Mouse (Mus musculus) kidney, postnatal 36 days (tissue): Measurements from ENCODE around the gene Kmt2e.
"Not testable (repeated sequence)": the region's sequence is repeated elsewhere in the genome, so short reads cannot be mapped to it uniquely, and the experiment has no call there.

ENCODE experiments used
- DNase-seq, 2 experiments: peaks; one replicate each; pipeline ENCODE4 v3.0.0; 2021 to 2022; ENCODE audit warnings: mixed read lengths in 2 of 2

Kmt2e gene

DNA sequence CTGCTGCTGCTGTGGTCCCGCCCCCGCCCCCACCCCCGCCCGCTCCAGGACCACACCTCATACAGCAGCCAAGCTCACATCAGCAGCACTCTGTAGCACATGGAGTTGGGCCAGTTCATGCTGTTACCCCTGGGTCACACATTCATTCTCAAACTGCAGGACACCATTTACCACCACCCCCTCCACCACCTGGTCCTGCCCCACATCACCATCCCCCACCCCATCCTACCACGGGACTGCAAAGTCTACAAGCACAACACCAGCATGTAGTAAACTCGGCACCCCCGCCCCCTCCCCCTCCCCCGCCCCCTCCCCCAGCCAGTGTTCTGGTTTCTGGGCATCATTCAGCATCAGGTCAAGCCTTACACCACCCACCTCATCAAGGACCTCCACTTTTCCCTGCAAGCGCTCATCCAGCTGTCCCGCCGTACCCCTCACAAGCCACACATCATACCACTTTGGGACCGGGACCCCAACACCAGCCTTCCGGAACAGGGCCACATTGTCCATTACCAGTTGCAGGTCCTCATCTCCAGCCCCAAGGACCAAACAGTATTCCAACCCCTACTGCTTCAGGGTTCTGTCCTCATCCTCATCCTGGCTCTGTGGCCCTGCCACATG is 68.2 kb downstream of the Kmt2e start:
- no peak for DNase-seq

DNA sequence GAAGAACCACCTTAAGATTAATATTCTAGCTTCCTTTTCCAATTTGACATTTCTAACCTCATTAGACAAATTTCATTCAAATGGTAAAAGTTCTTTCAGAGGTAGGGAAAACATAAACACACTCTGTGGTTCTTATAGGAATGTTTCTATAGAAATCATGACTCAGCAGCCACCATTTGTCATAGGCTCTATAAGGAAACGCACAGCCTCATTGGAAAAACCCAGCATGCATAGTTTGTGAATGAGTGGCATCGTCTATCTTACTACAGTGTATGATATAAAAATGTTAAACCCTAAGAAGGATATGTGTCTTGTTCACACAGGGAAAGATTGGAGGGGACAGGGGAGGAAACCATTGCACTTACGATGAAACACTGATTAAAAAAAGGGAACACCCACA is 71.3 kb downstream of the Kmt2e start:
- no peak for DNase-seq

DNA sequence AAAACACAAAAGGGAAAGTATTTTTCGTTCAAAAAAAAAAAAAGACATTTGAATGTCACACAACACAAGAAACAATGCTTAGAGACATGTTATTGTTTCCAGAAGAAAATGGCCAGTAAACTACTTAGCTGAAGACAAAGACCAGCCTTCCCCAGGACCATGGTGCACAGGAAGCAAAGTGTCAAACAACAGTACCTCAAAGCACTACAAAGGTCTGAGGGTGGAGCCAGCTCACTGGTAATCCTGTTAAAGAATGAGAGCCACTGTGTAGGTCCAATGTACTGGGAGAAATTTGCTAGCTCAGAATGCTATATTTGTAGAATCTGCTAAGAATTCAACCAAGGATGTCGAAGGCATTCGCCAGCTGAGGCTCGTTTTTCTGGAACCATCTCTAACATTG is 73.0 kb downstream of the Kmt2e start:
- DNase-seq, result no peak

DNA sequence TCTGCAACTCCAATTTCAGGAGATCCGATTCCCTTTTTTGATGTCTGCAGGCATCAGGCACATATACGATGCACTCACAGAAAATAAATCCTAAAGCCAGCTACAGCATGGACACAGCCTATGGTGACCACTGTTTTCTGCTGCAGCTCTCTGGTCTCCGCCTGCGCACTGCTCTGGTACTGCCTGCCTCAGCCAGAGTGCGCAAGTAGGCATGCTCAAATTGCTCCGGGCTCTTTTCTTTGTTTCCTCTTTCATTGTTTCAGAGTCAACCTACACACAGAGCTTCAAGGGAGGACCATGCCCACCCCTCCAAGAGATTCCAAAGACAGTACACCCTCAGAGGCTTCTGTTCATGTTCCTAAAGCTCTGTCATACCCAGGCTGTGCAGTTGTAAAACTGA is 74.4 kb downstream of the Kmt2e start:
- no peak for DNase-seq

DNA sequence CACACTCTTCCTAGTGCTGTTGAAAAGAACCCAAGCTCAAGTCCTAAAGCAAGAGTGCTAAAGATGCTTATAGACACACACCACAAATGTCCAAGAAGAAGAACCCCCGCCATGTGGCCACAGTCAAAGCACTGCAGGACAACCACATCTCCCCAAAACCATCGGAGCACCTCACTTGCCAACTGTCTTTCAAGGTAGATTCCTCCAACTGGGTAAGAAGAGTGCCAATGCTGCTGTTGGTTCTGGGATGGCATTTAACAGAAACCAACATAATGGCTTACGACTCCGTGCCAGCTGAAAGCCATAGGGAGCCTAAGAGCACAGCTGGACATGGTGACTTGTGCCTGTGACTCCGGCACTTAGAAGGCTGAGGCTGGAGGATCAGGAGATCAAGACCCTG is 77.2 kb downstream of the Kmt2e start:
- no peak for DNase-seq

DNA sequence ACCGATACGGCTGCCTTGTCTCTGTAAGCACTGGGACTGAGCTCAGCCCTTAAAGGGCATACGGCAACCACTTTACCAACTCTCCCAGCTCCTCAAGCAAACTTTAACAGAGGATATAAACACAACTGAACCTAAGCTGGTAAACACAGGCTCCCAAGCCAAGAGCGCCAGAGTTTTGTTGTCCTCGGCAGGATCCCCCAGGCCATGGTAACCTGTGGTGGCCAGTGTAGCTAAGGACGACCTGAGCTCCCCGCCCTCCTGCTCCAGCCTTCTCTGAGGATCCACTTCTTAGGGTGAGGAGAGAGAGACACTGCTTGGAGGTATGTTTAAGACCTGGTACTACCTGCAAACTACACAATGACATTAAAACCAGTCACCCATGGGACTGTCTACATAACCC is 78.3 kb downstream of the Kmt2e start:
- DNase-seq, result no peak

DNA sequence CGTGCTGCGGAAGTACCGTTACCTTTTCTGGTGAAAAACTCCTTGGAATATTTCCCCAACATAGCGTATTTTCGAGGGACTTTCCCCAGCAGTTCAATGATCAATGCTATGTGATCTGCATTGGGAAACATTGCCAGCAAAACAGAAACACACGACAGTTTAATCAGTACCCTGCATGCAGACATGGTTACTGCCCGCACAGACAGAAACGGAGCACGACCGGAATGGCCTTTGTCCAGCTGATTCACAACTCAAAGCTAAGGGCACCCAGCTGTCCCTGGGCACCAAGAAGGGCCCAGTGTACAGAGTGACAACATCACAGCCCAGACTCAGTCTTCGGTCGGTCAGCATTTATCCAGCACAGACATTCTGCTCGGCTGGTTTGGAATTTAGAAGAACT is 79.2 kb downstream of the Kmt2e start:
- peak; percentile 42 to 48 for DNase-seq

DNA sequence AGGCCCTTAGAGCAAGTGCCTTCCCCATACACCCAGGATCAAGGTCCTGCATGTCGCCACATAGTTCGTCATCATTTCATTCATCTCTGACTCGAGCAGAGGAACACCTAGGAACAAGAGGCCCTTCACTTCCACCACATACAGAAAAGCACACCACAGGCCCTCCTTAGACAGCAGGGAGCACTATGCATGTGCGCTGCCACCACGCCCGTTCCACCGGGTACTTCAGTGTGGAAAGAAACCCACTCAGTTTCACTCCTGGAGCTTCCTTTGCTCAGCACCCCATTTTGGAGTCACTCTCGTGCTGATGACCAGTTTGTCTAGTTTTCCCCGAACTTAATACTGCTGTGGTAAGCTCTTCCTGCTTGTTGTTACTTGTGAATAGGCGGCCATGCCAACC is 80.8 kb downstream of the Kmt2e start:
- no peak for DNase-seq

DNA sequence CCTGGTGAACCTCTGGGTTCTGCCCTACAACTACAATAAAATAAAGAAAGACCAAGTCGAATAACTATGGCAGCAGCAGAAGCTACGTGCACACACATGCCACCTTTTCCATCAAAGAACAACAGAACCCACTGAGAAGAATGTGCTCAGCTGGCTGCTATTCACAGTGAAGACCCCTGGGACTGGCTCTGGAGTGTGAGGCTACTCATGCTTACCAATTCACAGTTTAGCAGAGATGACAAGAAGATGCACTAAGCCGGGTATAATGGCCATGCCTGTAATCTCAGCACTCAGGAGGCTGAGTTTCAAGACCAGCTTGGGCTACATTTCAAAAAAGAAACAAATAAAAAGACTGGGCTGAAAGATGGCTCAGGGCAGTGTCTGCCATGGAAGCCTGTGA is 82.7 kb downstream of the Kmt2e start:
- DNase-seq, result no peak

DNA sequence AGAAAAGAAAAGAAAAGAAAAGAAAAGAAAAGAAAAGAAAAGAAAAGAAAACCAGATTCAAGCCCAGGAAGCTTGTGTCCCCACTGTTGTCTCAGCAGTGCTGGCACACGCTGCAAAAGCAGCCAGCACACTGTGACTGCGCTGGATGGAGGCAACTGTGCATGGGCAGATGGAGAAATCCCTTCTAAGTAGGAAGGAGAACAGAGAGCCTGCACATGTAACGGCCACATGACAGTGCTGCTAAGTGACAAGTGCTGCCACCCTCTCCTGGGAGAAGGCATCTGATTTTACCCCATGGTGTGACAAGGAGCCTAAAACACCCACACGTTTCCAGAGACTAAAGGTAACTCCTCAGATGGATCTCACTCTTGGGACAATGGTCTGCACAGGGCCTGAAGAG is 83.6 kb downstream of the Kmt2e start:
- DNase-seq, result no peak

DNA sequence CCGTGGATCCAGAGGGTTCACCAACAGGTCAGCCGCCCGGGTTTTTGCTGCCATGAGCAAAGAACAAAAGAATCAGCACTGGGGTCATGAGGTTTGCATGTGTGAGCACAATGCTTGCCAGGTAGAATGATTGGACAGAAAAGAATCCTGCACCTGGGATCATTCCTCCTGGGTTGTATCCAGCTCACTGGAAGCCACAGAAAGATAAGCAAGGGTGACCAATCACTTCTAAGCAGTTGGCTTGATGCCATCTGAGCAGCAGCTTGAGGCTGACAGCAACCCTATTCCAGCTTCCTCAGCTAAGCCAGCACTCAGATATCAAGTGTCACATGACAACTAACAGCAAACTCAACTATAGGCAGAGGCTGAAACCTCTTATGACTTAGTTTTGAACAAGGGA is 84.4 kb downstream of the Kmt2e start:
- DNase-seq, result peak; percentile 32 to 39

DNA sequence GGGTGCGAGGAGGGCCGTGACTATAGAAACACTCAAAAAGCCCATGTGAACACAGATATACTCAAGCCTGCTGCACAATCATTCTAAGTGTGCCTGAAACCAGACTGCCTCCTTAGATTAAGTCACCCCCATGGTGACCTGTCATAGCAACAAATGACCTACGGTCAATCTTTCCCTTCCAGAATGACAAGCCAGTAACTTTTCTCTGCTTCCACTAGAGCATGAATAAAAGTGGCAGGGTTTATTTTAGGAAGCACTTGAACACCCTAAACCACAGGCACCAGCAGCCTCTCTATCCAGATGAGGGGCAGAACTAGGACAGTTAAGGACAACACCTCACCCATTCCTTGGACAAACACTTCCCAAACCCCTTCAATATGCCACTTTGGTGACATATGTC is 85.4 kb downstream of the Kmt2e start:
- DNase-seq, result no peak

DNA sequence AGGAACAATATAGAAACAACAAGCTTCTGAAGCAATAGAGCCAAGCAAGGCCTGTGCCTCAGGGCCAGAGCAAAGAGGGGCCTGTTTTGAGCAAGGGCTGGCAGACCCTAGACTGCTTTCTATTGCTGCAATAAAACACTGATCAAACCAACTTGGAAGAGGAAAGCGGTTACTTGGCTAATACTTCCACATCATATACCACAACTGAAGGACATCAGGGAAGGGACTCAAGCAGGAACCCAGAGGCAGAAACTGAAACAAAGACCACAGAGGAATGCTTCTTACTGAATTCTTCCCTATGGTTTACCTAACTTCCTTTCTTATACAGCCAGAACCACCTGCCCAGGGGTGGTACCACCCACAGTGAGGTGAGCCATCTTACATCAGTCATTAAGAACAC is 87.4 kb downstream of the Kmt2e start:
- no peak for DNase-seq

DNA sequence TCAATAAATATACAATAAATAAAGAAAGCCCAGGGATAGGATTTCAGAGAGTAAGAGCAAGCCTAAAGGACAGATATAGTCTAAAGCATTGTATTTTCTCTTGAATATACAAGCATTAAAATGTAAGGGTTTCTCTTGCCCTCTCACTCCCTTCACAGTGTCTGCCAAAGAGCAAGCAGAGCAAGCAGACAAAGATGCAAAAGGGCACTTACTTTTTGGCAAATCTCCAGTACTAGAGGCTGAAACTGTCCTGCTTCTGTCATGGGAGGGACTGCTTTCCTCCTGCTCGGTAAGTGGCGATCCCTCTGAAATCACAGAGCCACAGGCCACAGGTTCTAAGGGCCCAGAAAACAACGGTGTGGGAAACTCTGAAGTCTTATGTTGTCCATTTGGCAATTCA is 89.7 kb downstream of the Kmt2e start:
- peak in 1 of 2 experiments; percentile 25 for DNase-seq

DNA sequence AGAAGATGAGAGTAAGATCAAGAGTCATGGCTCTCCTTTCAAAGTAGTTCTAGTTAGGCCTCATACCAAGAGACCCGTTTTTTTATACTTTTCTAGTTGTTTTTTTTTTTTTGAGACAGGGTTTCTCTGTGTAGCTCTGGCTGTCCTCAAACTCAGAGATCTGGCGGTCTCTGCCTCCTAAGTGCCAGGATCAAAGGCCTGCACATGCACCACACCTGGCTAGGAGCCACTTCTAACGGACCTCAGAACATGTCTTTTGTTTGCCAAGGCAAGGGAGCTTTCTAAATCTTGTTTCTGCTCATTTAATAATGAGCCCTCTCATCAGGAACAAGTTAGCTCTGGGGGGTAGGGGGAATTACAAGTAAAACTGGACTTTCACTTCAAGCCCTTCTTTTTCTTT is 90.4 kb downstream of the Kmt2e start:
- DNase-seq, result no peak

DNA sequence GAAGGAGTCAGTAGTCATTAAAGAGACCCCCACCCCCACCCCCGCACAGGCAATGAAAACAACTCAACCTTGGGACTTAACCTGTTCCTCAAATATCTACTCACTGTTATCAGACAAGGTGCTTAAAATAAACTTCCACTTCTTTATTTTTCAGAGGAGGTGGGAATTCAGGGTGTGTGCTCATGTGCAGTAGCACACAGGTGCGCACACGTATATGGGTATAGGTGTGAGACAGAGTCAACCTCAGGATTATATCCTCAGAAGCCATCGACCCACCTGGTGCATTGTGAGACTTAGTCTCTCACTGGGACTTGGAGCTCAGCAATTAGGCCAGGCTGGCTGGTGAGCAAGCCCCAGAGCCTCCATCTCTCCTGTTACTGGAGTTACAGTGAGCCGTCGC is 96.9 kb downstream of the Kmt2e start:
- DNase-seq, result no peak

DNA sequence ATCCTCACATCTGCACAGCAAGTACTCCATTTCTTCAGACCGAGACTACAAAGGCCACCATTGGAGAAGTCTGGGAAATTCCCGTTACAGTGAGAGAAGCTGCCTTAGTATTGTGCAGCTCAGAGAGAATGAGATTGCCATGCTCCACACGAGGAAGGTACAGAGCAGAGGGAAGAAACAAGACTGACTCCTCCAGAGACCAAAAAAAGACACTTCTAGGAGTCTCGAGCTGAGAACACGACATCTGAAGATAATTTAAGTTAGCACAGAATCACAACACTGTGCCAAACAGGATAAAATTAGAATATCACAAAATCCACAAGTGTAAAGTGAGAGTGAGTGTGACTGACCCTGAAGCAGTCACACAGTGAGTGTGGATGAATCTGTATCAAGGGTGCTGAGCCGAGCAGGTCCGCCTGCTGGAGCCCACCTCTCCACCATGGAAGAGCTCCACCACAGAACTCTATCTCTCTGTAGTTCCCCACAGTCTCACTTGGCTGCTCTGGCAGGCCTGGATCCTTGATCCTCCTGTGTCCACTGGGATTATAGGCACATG is 97.4 kb downstream of the Kmt2e start:
- no peak for DNase-seq

DNA sequence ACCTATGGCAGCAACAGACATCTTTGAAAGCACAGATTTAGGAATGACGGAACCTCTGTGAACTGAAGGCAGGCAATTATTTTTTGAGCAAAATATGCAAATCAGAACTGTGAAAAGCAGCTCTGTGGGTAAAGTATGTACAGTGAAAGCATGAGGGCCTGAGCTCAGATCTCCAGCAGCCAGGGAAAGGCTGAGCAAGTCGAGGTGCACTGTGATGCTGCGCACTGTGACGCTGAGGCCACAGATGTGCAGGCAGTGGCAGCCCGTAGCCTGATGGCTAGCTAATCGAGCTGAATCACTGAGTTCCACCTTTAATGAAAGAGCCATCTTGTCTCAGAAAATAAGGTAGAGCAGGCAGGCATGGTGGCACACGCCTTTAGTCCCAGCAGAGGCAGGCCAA is 101.5 kb downstream of the Kmt2e start:
- no peak for DNase-seq

DNA sequence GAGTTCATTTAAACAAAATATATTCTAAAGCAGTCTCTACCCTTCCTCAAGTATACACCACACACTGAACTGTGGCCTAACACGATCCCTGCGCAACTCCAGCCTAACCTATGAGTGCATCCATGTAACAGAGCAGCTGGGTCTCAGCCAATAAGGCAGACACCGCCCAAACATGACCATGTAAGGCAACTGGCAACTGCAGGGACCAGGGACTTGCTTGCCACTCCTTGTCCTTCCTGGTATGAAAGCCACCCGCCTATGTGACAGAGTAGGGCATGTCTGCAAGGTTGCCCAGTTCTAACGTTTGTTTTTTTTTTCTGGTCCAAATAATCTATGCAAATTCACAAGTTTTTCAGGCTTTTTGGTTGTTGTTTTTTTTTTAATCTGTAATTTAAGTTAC is 117.4 kb downstream of the Kmt2e start:
- DNase-seq, result no peak

DNA sequence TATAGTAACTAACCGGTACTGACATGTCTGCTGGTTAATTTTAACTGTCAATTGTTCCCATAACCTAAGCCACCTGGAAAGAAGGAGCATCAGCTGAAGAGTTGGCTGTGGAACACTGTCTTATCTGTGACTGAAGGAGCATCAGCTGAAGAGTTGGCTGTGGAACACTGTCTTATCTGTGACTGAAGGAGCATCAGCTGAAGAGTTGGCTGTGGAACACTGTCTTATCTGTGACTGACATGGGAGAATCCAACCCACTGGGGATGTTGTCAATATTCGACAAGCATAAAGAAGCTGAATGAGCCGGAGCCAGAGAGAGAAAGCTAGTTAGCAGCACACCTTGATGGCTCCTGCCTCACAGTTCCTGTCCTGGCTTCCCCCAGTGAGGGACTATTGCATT is 119.1 kb downstream of the Kmt2e start:
- not testable (repeated sequence) for DNase-seq
